Mouse (Mus musculus) hindbrain, embryonic 16.5 days (tissue): ENCODE data around the gene Zic1. TPM values are rescaled to one million over a fixed set of nuclear protein-coding genes. Genes with fewer than 3 reads are reported as not detected.

Experiments used
- ATAC-seq: fragments of 200-750 bp; cut with Nextera tagmentation; 2 replicates; pipeline ENCODE4 v1.8.0; 2017; ENCODE audit warnings: moderate TSS enrichment, moderate library complexity
- H3K27ac ChIP-seq: fragments of 300-500 bp; sonication (generic); 2 replicates; pipeline ENCODE4 v1.5.1; 2014; ENCODE audit warnings: low read depth, mild to moderate bottlenecking, control low read depth, low read length, moderate library complexity
- H3K27me3 ChIP-seq: fragments of 300-500 bp; sonication (generic); replicated peaks from 2 replicates; pipeline ENCODE4 v1.6.1; 2014; ENCODE audit warnings: low read length; ENCODE audit not compliant: control insufficient read depth, insufficient read depth
- H3K36me3 ChIP-seq: fragments of 300-500 bp; sonication (generic); 2 replicates; pipeline ENCODE4 v1.6.1; 2014; ENCODE audit warnings: mild to moderate bottlenecking, low read length, moderate library complexity, mixed read lengths; ENCODE audit not compliant: control insufficient read depth, insufficient read depth
- H3K4me1 ChIP-seq: fragments of 300-500 bp; sonication (generic); 2 replicates; pipeline ENCODE4 v1.6.1; 2014; ENCODE audit warnings: low read depth, low read length; ENCODE audit not compliant: control insufficient read depth, insufficient read depth
- H3K4me2 ChIP-seq: fragments of 300-500 bp; sonication (generic); 2 replicates; pipeline ENCODE4 v1.6.1; 2014; ENCODE audit warnings: mild to moderate bottlenecking, low read length, control low read depth, moderate library complexity
- H3K4me3 ChIP-seq: fragments of 300-500 bp; sonication (generic); 2 replicates; pipeline ENCODE4 v1.5.1; 2014; ENCODE audit warnings: mild to moderate bottlenecking, low read length, control low read depth, moderate library complexity
- H3K9ac ChIP-seq: fragments of 300-500 bp; sonication (generic); 2 replicates; pipeline ENCODE4 v1.6.1; 2014; ENCODE audit warnings: low read depth, mild to moderate bottlenecking, control low read depth, low read length, moderate library complexity
- H3K9me3 ChIP-seq: fragments of 300-500 bp; sonication (generic); 2 replicates; pipeline ENCODE4 v1.6.1; 2014; ENCODE audit warnings: mild to moderate bottlenecking, low read length, moderate library complexity; ENCODE audit not compliant: control insufficient read depth
- WGBS: fragments of 180-500 bp; shearing (Covaris S2); extraction: QIAGEN DNeasy Blood & Tissue Kit; methylation state at CpG from one replicate; pipeline ENCODE4 v1.1.7; 2014; 5-methylcytosine and 5-hydroxymethylcytosine counted together
- polyA plus RNA-seq: library from polyadenylated mRNA; unstranded; fragments of >200 nt; fragmentation: Nextera tagmentation; extraction: Ambion mirVana; gene quantifications from 2 replicates; pipeline ENCODE4 v1.2.1, GENCODE M21; 2015

Gene Zic1
- polyA plus RNA-seq, 1 experiment from 2014 or later = 14.6 TPM

DNA sequence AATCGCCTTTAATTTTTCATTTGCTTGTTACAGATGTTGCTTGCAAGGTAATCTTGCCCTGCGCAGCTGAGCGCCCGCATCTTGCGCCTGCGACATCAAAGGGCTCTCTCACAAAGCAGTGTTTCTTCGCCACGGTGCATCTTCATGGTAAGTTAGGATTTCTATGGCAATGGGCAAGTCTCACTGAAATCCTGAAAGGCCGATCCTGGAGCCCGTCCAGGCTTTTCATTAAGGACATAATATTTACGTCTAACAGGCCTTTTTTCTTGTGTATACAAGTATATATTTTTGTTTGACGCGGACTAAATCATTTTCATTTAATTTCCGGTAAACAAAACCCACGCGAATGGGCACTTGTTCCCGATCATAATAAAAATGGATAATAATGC lies 20.9 kb upstream of the Zic1 start:
- Histone ChIP-seq H3K9me3 (no peaks in the 10 kb centered on the region), H3K4me2 (peak overlapping the region; percentile 47), H3K9ac (no peak overlapping the region), H3K4me3 (peak overlapping the region; percentile 6), H3K27ac (peak overlapping the region; percentile 79), H3K4me1 (no peaks in the 10 kb centered on the region; the same call in 1 of the 2 replicates), H3K27me3 (peaks cover 38% of the 10 kb centered on the region), H3K36me3 (no peaks in the 10 kb centered on the region)
- WGBS = 8% methylated on average over 17 of the region's 17 CpGs
- ATAC-seq = no peak

DNA sequence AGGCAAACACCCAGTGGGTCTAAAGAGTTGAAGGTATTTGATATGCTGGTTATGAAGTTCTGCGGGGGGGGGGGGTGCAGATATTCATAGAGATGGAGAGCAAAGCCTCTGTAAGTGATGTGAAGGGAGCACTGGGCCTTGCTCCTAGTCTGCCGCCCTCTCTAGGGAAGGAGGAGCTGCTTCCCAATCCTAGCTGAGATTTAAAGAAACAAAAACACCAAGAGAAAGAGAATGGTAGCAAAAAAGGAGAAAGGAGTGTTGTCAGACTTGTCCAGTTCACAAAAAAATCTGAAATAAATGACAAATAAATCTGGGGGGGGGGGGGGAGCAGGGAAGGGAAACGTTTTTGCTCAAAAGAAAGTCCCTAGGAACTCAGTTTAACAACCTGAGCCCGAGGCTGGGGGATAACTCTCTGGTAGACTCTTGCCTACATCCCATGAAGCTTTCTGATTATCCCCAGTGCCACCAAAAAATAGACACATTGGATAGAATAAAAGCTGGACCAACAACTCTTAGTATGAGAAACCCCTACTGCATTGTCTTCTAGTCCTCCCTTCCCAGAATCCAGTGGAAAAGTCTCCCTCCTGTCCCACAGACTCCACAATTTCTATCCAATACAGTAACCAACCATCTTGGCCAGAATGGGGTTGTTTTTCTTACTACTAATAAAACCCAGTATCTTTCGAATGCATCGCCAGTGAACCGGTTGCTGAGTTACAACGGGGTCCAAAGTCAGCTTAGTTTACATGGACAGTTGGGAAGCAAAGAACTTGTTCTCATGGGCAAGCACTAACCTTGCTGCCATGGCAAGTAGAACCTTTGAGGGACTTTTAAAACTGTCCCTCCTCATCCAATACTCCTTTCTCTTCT lies 20.2 kb upstream of the Zic1 start:
- 9% methylated on average over 8 of the region's 8 CpGs for WGBS
- Histone ChIP-seq H3K9me3 (no peaks in the 10 kb centered on the region), H3K4me3 (no peak overlapping the region), H3K9ac (no peak overlapping the region), H3K27me3 (peaks cover 33% of the 10 kb centered on the region), H3K27ac (peak overlapping the region; percentile 79), H3K4me2 (peak overlapping the region; percentile 47), H3K36me3 (no peaks in the 10 kb centered on the region), H3K4me1 (no peaks in the 10 kb centered on the region; the same call in 1 of the 2 replicates)
- ATAC-seq = no peak

DNA sequence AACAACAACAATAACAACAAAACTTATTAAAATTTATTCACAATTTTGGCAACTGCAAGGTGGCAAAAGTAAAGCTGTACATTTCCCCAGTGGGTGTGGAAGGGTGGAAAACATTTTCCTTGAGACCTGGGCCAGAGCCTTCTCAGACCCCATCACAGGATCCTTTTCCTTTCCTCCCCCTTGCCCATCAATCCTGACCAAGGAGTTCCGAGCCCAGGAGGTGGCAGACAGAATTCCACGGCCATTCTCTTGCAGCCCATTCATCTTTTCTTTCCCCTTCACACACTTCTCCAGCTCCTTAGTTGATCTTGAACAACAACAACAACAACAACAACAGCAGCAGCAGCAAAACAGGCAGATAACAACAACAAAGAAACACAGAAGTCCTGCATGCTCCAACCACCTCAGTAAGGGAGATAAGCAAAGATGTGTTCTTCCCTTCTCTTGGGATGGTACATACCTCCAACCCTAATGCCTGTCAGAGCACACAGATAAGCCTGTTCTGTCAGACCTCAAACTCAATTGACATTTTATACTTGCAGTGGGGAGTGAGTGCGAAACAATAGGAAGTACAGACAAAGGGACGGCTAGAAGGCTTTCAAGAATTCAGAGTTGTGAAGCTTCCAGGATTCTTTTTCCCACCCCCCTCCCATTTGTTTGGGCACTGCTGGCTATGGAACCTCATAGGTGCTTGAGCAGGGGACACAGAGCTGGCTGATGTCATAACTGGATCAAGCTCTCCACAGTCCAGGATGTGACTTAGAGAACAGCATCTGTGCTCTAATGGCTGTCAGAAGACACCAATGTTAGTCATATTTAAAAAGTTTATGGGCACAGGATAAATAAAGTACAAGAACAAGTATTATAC lies 19.3 kb upstream of the Zic1 start:
- H3K36me3 ChIP-seq = no peaks in the 10 kb centered on the region
- no peak overlapping the region for H3K9ac ChIP-seq
- peak overlapping the region; percentile 79 for H3K27ac ChIP-seq
- no peak overlapping the region for H3K4me3 ChIP-seq
- H3K9me3 ChIP-seq = no peaks in the 10 kb centered on the region
- ATAC-seq = no peak
- peaks cover 25% of the 10 kb centered on the region for H3K27me3 ChIP-seq
- H3K4me1 ChIP-seq = no peaks in the 10 kb centered on the region; the same call in 1 of the 2 replicates
- WGBS = 17% methylated on average over 4 of the region's 4 CpGs
- H3K4me2 ChIP-seq = peak overlapping the region; percentile 43

DNA sequence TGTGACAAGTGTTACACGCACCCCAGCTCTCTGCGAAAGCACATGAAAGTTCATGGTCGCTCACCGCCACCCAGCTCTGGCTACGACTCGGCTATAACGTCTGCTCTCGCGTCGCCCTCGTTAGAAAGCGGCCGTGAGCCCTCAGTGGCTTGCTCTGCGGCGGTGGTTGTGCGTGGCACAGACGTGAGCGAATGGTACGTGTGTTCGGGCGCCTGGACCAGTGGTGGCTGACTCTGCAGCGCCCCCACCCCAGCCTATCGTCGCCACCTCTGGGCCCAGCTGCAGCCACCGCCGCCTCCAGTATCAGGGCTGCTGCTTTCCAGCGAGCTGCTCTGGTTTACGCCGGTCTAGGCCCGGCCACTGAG lies 18.5 kb upstream of the Zic1 start:
- Histone ChIP-seq H3K36me3 (no peaks in the 10 kb centered on the region), H3K4me1 (no peaks in the 10 kb centered on the region; the same call in 1 of the 2 replicates), H3K27me3 (peaks cover 22% of the 10 kb centered on the region), H3K9me3 (no peaks in the 10 kb centered on the region), H3K9ac (peak overlapping the region; percentile 48), H3K27ac (peak overlapping the region; percentile 93), H3K4me3 (peak overlapping the region; percentile 17; the same call in 1 of the 2 replicates), H3K4me2 (peak overlapping the region; percentile 43)
- ATAC-seq = peak; percentile 21
- WGBS = 3% methylated on average over 30 of the region's 30 CpGs

DNA sequence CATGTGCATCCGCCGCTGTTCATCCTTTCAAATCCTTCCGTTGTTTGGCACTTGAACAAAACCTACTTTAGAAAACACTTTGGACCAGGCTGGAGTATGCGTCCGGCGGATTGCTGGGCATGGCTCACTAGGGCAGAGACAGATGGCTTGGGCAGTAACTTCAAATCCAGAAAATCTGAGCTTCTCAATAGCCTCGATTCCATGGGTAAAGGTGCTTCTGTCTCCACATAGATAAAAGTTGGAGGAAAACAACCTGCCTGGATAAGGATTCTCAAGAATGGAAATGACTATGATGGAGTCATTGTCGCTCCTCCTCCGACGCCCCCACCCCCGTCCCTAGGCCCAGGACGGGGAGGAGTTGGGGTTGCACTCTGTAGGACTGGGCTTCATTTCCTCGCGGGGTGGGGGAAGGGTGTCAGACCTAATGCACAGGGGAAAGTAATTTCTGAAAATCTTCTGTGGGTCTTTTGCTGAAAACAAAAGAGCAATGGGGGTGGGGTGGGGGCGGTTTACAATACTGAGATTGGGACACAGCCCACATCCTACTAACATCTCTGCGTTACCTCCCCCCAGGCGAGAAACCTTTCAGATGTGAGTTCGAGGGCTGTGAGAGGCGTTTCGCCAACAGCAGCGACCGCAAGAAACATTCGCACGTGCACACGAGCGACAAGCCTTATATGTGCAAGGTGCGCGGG lies 18.0 kb upstream of the Zic1 start:
- Histone ChIP-seq H3K4me1 (peaks cover 4% of the 10 kb centered on the region), H3K36me3 (no peaks in the 10 kb centered on the region), H3K4me3 (peak overlapping the region; percentile 23; the same call in 1 of the 2 replicates), H3K9ac (peak overlapping the region; percentile 48), H3K9me3 (no peaks in the 10 kb centered on the region), H3K27ac (peak overlapping the region; percentile 93), H3K27me3 (peaks cover 20% of the 10 kb centered on the region), H3K4me2 (peak overlapping the region; percentile 71)
- ATAC-seq = peak; percentile 68
- 2% methylated on average over 28 of the region's 28 CpGs for WGBS

DNA sequence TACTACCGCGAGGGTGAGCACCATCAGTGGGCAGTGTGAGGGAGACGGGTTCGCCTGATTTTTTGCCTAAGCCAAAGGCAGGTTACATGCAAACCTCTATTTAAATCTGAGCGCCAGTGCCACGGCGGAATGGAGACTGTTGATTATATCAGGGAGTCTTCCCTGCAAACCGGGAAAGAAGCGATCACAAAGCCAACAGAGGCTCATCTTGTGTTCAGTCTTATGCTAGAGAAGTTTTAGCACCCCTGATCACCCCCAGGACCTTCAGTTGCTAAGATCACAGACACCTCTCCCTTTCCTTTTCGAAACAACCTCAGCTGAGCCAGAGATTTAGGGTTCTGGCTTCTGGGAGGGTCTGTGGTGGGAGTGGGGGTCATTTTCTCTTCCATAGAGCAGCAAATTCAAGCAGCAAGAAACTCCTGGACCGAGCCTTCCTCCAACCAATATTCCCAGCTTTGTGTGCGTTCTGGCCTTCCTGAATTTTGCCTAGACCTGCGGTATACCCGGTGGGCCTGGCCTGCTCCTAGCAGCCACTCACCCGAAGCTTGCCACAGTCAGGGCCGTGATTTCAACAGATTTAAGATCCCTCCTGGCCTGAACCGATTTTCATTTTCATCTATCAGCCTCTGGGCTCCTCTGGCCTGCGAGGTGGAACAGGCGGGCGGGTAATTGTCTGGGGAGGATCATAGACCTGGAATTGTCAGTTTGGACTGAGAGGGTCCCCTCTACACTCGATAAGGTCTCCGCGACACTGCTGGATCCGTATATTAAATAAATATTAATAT lies 17.1 kb upstream of the Zic1 start:
- WGBS = 7% methylated on average over 24 of the region's 24 CpGs
- peak overlapping the region; percentile 71 for H3K4me2 ChIP-seq
- H3K27ac ChIP-seq = peak overlapping the region; percentile 93
- H3K4me1 ChIP-seq = peaks cover 6% of the 10 kb centered on the region
- no peaks in the 10 kb centered on the region for H3K9me3 ChIP-seq
- no peak for ATAC-seq
- H3K4me3 ChIP-seq = peak overlapping the region; percentile 23
- H3K27me3 ChIP-seq = peaks cover 13% of the 10 kb centered on the region; the same call in 1 of the 2 replicates
- peak overlapping the region; percentile 58 for H3K9ac ChIP-seq
- no peaks in the 10 kb centered on the region for H3K36me3 ChIP-seq

DNA sequence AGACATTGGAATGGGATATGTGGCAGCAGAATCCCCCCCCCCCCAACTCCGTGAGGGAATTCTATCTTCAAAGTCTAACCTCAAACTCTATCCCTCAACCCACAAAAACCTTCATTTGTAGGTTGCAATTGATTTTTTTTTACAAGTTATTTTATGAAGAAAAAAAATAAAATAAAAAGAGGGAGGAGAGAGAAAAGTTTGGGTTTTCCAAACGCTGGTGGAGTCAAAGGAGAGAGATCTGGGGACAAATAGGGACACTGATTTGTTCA lies 16.4 kb upstream of the Zic1 start:
- H3K9ac ChIP-seq = peak overlapping the region; percentile 58
- H3K9me3 ChIP-seq = no peaks in the 10 kb centered on the region
- peak overlapping the region; percentile 47 for H3K4me3 ChIP-seq
- H3K27me3 ChIP-seq = peaks cover 12% of the 10 kb centered on the region
- no peaks in the 10 kb centered on the region for H3K36me3 ChIP-seq
- H3K4me1 ChIP-seq = peaks cover 6% of the 10 kb centered on the region
- ATAC-seq = no peak
- 5% methylated on average over 2 of the region's 2 CpGs for WGBS
- peak overlapping the region; percentile 71 for H3K4me2 ChIP-seq
- H3K27ac ChIP-seq = peak overlapping the region; percentile 93

DNA sequence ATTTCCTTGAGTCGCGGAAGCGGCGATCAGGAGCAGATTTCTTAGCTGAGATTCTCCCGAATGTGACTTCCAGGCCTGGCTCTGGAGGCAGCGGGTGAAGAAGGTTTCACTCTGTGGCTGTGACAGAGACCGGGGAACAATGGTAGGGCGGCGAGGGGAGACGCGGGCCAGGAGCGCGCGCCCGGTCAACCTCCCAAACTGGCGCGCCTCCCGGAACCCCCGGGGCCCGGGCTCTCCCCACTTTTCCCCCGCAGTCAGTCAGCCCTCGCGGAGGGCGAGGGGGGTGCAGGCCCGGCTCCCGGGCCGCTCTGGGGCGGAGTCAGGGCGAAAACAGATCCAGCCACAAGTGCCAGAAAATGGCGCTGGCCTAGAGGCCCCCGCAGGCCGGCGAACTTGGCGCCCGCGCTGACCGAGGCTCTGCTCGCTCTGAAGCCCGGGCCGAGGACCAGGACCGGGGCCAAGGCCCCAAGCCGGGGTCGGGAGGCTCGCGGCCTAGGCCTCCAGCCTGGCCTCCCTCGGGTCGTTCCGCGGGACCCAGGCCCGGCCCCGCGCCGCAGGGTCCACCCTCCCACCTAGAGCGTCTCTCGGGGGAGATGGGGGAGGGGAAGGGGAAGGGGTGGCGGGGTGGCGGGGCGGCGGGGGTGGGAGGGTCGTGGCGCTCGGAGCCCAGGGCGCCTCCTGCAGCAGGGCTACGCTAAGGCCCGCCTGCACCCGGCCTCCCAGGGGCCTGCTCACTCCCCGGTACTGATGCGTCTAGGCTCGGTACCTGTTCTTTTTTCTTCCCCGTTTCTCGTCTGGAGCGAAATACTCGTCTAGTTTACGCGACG lies 15.9 kb upstream of the Zic1 start:
- Histone ChIP-seq H3K4me1 (peaks cover 6% of the 10 kb centered on the region), H3K4me3 (peak overlapping the region; percentile 47), H3K9me3 (no peaks in the 10 kb centered on the region), H3K4me2 (peak overlapping the region; percentile 71), H3K9ac (peak overlapping the region; percentile 67), H3K27me3 (peaks cover 15% of the 10 kb centered on the region), H3K27ac (peak overlapping the region; percentile 93), H3K36me3 (no peaks in the 10 kb centered on the region)
- 1% methylated on average over 65 of the region's 76 CpGs for WGBS
- ATAC-seq = peak; percentile 74
